ENCODE assay signal across 17 mouse cellular contexts in genomic region chr6:118063266-118063665, GRCm38 (mm10). TPM values are rescaled to one million over a fixed set of nuclear protein-coding genes. Genes with fewer than 3 reads are reported as not detected.
"Had no signal": no experiment of that assay in that cellular context is flagged by ENCODE, and none has a peak within 500 bp of the region (broad histone marks: within the 10 kb centered on the region; RNA-seq: fewer than 3 reads in every experiment).

No protein-coding gene starts in this region.

- DNase-seq: kidney, postnatal 10 days; kidney, postnatal 36 days; layer of hippocampus, postnatal 36 days; liver, embryonic 13.5 days; lung, adult 2 months; lung, postnatal 14 days; lung, postnatal 4 days; retina, postnatal 1 day; thymus, adult 18-20 months; thymus, postnatal 36 days had no signal

- H3K9me3 ChIP-seq: kidney, embryonic 15.5 days; liver, embryonic 13.5 days; midbrain, embryonic 12.5 days; midbrain, embryonic 15.5 days; neural tube, embryonic 13.5 days had no signal

- H3K36me3 ChIP-seq: kidney, embryonic 15.5 days; liver, embryonic 13.5 days; midbrain, embryonic 12.5 days; midbrain, embryonic 15.5 days; neural tube, embryonic 13.5 days had no signal

- H3K27ac ChIP-seq: kidney, embryonic 15.5 days; left cerebral cortex, adult 2 months; liver, embryonic 13.5 days; midbrain, embryonic 12.5 days; midbrain, embryonic 15.5 days; neural tube, embryonic 13.5 days had no signal

- H3K4me2 ChIP-seq: kidney, embryonic 15.5 days; liver, embryonic 13.5 days; midbrain, embryonic 12.5 days; midbrain, embryonic 15.5 days; neural tube, embryonic 13.5 days had no signal

- ATAC-seq: midbrain, embryonic 15.5 days had no signal

- H3K4me3 ChIP-seq: kidney, embryonic 15.5 days; left cerebral cortex, adult 2 months; liver, embryonic 13.5 days; midbrain, embryonic 12.5 days; midbrain, embryonic 15.5 days; myocyte; neural tube, embryonic 13.5 days had no signal

- H3K9ac ChIP-seq: kidney, embryonic 15.5 days; liver, embryonic 13.5 days; midbrain, embryonic 12.5 days; midbrain, embryonic 15.5 days; neural tube, embryonic 13.5 days had no signal

RNA-seq across cellular contexts. Expression of gene Rasgef1a, which starts 52.0 kb away (rescaled TPM):
- polyA plus RNA-seq: limb, embryonic 11.5 days had no signal
